Mouse (Mus musculus): ENCODE data around the gene Kazald1.

DNA sequence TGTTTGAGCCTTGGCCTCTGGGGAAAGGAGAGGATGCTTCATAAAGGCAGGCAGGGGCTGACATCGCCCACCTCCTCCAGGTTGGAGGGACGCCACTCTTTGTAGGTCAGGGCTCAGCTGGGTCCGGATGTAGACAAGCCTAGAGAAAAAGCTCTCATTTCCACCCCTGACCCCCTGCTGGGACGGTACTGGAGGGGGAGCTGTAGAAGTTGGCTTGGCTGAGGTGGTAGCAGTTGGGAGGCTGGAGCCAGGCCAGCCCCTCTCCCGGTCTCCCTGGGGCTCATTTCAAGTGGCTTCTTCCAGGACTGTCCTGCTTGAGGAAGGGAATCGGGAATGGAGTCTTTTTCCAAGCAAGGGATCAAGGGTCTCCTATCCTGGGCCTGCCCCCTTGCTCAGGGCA lies 31.6 kb downstream of the Kazald1 start:
- TF ChIP-seq CTCF (IDR thresholded peaks at IDR 0.05; ENCODE audit: borderline replicate concordance, extremely low read depth, insufficient read depth, insufficient read length) (no peak), POLR2A (IDR thresholded peaks at IDR 0.05; ENCODE audit: borderline replicate concordance, extremely low read depth, insufficient read depth, insufficient read length, poor library complexity, severe bottlenecking) (no peak)

Measured in brain, embryonic 14.5 days (tissue).